Mouse (Mus musculus): ENCODE measurements at regions not wholly inside any gene's neighbourhood (a gene's known extent, or its start where the extent isn't known, plus 50 kb on each side); places are given as distances from the start of the nearest gene placed in this dataset.

GRCm38 (mm10) chr13:119339016-119339415 is 89.4 kb upstream of the Paip1 start:
- TF ChIP-seq CTCF (IDR thresholded peaks at IDR 0.05; ENCODE audit: extremely low read depth, insufficient read length, insufficient replicate concordance, low read depth, low read length) (no peak), POLR2A (IDR thresholded peaks at IDR 0.05; ENCODE audit: low read depth, low read length) (no peak)

All from small intestine, adult 2 months (tissue).